Mouse (Mus musculus) cerebellum, adult 2 months (tissue): ENCODE results near the gene B4galt3.

Experiments
- CTCF ChIP-seq: fragments of 200-500 bp; IDR thresholded peaks from 2 replicates; pipeline ENCODE4 v1.5.1; 2011; ENCODE audit warnings: low read depth, mild to moderate bottlenecking, control low read depth, low read length, moderate library complexity, borderline replicate concordance; ENCODE audit not compliant: insufficient read depth
- POLR2A ChIP-seq: fragments of 200-500 bp; IDR thresholded peaks from 2 replicates; pipeline ENCODE4 v1.6.1; 2011; ENCODE audit warnings: low read length, control low read depth, borderline replicate concordance; ENCODE audit not compliant: insufficient read depth

DNA sequence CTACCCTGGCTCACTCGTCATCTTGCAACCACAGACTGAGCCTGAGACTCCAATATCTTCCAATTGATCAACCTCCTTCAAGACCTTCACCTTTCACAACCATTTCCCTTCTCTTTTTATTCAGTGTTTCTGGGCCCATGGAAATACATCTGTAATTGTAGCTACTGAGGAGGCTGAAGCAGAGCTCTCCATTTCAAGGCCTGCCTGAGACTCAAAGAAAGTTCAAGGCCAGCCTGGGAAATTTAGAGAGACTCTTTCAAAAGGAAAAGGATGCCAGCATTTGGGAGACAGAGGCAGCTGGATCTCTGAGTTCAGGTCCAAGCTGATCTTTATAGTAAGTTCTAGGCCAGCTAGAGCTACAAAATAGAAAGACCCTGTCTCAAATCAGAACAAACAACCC is 42.2 kb upstream of the B4galt3 start:
- TF ChIP-seq CTCF (no peak), POLR2A (no peak)
